Mouse (Mus musculus) liver, embryonic 14.5 days (tissue): ENCODE results near the gene Odf3l1. TPM values are rescaled to one million over a fixed set of nuclear protein-coding genes. Genes with fewer than 3 reads are reported as not detected.

Source experiments
- ATAC-seq: fragments of 200-750 bp; cut with Nextera tagmentation; 2 replicates; pipeline ENCODE4 v1.8.0; 2017; ENCODE audit warnings: moderate number of reproducible peaks, mild to moderate bottlenecking, moderate library complexity; ENCODE audit not compliant: insufficient read depth
- DNase-seq, 3 experiments: peaks; one replicate each; pipeline ENCODE4 v3.0.0-alpha.2; 2012 to 2013; ENCODE audit warnings: low read depth in 3 of 3, low spot score in 3 of 3
- H3K27ac ChIP-seq: fragments of 300-500 bp; sonication (generic); 2 replicates; pipeline ENCODE4 v1.5.1; 2014; ENCODE audit warnings: moderate library complexity, mild to moderate bottlenecking, control low read depth, inconsistent platforms
- H3K27me3 ChIP-seq: fragments of 300-500 bp; sonication (generic); 2 replicates; pipeline ENCODE4 v1.6.1; 2014; ENCODE audit warnings: mild to moderate bottlenecking, low read length, moderate library complexity; ENCODE audit not compliant: control insufficient read depth, insufficient read depth
- H3K36me3 ChIP-seq: fragments of 300-500 bp; sonication (generic); replicated peaks from 2 replicates; pipeline ENCODE4 v1.6.1; 2014; ENCODE audit warnings: low read depth; ENCODE audit not compliant: control insufficient read depth, insufficient read depth
- H3K4me1 ChIP-seq, 2 experiments: fragments of 200-500 bp in 1 of 2; fragments of 300-500 bp in 1 of 2; sonication (generic) in 1 of 2; replicated peaks; 2 replicates each; pipeline ENCODE4 v1.6.1; 2012 to 2014; ENCODE audit warnings: antibody characterized with exemption in 1 of 2, inconsistent platforms in 1 of 2, low read length in 1 of 2; ENCODE audit not compliant: control insufficient read depth in 2 of 2, insufficient read depth in 2 of 2
- H3K4me2 ChIP-seq: fragments of 300-500 bp; sonication (generic); 2 replicates; pipeline ENCODE4 v1.6.1; 2014; ENCODE audit warnings: low read depth, mild to moderate bottlenecking, control low read depth, moderate library complexity
- H3K4me3 ChIP-seq, 2 experiments: fragments of 200-500 bp in 1 of 2; fragments of 300-500 bp in 1 of 2; sonication (generic) in 1 of 2; 2 replicates each; pipeline ENCODE4 v1.5.1; 2012 to 2014; ENCODE audit warnings: low read depth in 2 of 2, low read length in 2 of 2, mild to moderate bottlenecking in 2 of 2, control low read depth in 1 of 2, inconsistent platforms in 1 of 2, moderate library complexity in 1 of 2; ENCODE audit not compliant: insufficient read depth in 1 of 2
- H3K9ac ChIP-seq: fragments of 300-500 bp; sonication (generic); replicated peaks from 2 replicates; pipeline ENCODE4 v1.6.1; 2014; ENCODE audit warnings: mild to moderate bottlenecking, control low read depth, moderate library complexity
- H3K9me3 ChIP-seq: fragments of 300-500 bp; sonication (generic); 2 replicates; pipeline ENCODE4 v1.6.1; 2016; ENCODE audit warnings: low read length, mixed read lengths; ENCODE audit not compliant: control insufficient read depth
- CTCF ChIP-seq: IDR thresholded peaks from 2 replicates; pipeline ENCODE4 v1.5.1; 2016; ENCODE audit warnings: antibody characterized with exemption, low read depth, control low read depth
- EP300 ChIP-seq: IDR thresholded peaks from 2 replicates; pipeline ENCODE4 v1.6.1; 2016; ENCODE audit warnings: antibody characterized with exemption, low read depth
- WGBS: fragments of 180-500 bp; shearing (Covaris S2); extraction: QIAGEN DNeasy Blood & Tissue Kit; methylation state at CpG from one replicate; pipeline ENCODE4 v1.1.7; 2014; ENCODE audit not compliant: insufficient replicate concordance; 5-methylcytosine and 5-hydroxymethylcytosine counted together
- polyA plus RNA-seq, 2 experiments: library from polyadenylated mRNA; depleted of rRNA in 1 of 2; stranded (reverse) in 1 of 2; unstranded in 1 of 2; fragments of >200 nt; fragmentation: Nextera tagmentation in 1 of 2; extraction: Ambion mirVana in 1 of 2; gene quantifications; 2 replicates each; pipeline versions ENCODE4 v1.2.1 to v1.2.3; 2012 to 2014

Gene Odf3l1
- polyA plus RNA-seq, 2 experiments = not detected

GRCm38 (mm10) chr9:56889817-56890216, 25.3 kb upstream of the Odf3l1 start:
- Histone ChIP-seq H3K36me3 (no peaks in the 10 kb centered on the region), H3K27ac (no peak overlapping the region), H3K4me1 (no peaks in the 10 kb centered on the region), H3K4me3 (no peak overlapping the region), H3K9ac (no peak overlapping the region), H3K9me3 (no peaks in the 10 kb centered on the region), H3K4me2 (peak overlapping the region; percentile 33), H3K27me3 (no peaks in the 10 kb centered on the region)
- TF ChIP-seq EP300 (no peak), CTCF (peak; percentile 90)
- ATAC-seq = 0 out of 2 replicates have a peak, but pooled peaks have one; percentile 21
- peak; percentile 42 to 50 (median 45) for DNase-seq
- WGBS = 5% methylated on average over 14 of the region's 14 CpGs

- 78% methylated on average over 16 of the region's 16 CpGs for WGBS
- ATAC-seq = no peak
- no peaks in the 10 kb centered on the region for H3K4me1 ChIP-seq
- no peaks in the 10 kb centered on the region for H3K27me3 ChIP-seq
- H3K9ac ChIP-seq = no peak overlapping the region
- H3K27ac ChIP-seq = no peak overlapping the region
- DNase-seq = no peak
- TF ChIP-seq CTCF (no peak), EP300 (no peak)
- no peak overlapping the region for H3K4me2 ChIP-seq
- no peaks in the 10 kb centered on the region for H3K9me3 ChIP-seq
- H3K4me3 ChIP-seq = no peak overlapping the region
- no peaks in the 10 kb centered on the region for H3K36me3 ChIP-seq
Observed at GRCm38 (mm10) chr9:56887581-56887980, 23.1 kb upstream of the Odf3l1 start.

DNA sequence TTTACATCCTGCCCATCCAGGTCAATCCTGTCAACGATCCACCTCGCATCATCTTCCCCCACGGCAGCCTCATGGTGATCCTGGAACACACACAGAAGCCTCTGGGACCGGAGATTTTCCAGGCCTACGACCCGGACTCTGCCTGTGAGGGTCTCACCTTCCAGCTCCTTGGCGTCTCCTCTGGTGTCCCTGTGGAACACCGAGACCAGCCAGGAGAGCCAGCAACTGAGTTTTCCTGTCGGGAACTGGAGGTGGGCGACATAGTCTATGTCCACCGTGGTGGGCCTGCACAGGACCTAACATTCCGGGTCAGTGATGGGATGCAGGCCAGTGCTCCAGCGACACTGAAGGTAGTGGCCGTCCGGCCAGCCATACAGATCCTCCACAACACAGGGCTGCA, 22.1 kb upstream of the Odf3l1 start:
- H3K4me3 ChIP-seq = no peak overlapping the region
- no peak for ATAC-seq
- DNase-seq = no peak
- no peak overlapping the region for H3K4me2 ChIP-seq
- H3K27me3 ChIP-seq = no peaks in the 10 kb centered on the region
- WGBS = 71% methylated on average over 15 of the region's 15 CpGs
- H3K4me1 ChIP-seq = no peaks in the 10 kb centered on the region
- H3K9me3 ChIP-seq = no peaks in the 10 kb centered on the region
- H3K36me3 ChIP-seq = no peaks in the 10 kb centered on the region
- H3K27ac ChIP-seq = no peak overlapping the region
- TF ChIP-seq EP300 (no peak), CTCF (no peak)
- H3K9ac ChIP-seq = no peak overlapping the region

GRCm38 (mm10) chr9:56886113-56886512, 21.6 kb upstream of the Odf3l1 start:
- ATAC-seq = no peak
- H3K4me2 ChIP-seq = no peak overlapping the region
- DNase-seq = no peak
- H3K4me1 ChIP-seq = no peaks in the 10 kb centered on the region
- no peak overlapping the region for H3K4me3 ChIP-seq
- H3K9me3 ChIP-seq = no peaks in the 10 kb centered on the region
- H3K36me3 ChIP-seq = no peaks in the 10 kb centered on the region
- H3K27me3 ChIP-seq = no peaks in the 10 kb centered on the region
- no peak overlapping the region for H3K27ac ChIP-seq
- WGBS = 56% methylated on average over 13 of the region's 13 CpGs
- TF ChIP-seq EP300 (no peak), CTCF (peak; percentile 73)
- H3K9ac ChIP-seq = no peak overlapping the region

DNA sequence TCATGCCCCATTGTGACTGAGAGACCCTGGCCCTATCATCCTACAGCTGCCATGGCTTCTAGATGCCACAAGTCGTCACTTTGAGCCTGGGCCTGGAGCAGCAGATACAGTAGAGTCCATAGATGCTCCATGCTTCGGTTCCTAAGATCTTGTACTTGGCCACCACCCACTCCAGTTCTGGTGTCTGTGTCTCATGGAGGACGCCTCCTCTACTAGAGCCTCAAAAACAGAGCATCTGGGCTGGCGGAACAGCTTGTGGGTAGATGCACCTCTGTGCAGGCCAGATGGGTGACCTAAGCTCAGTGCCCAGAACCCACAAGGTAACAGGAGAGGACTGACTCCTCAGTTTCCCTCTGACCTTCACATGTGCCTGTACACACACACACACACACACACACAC, 19.8 kb upstream of the Odf3l1 start:
- H3K4me2 ChIP-seq = no peak overlapping the region
- no peak overlapping the region for H3K9ac ChIP-seq
- no peak overlapping the region for H3K27ac ChIP-seq
- 49% methylated on average over 4 of the region's 4 CpGs for WGBS
- TF ChIP-seq CTCF (no peak), EP300 (no peak)
- H3K4me1 ChIP-seq = no peaks in the 10 kb centered on the region
- no peak for DNase-seq
- no peaks in the 10 kb centered on the region for H3K27me3 ChIP-seq
- no peak overlapping the region for H3K4me3 ChIP-seq
- no peaks in the 10 kb centered on the region for H3K9me3 ChIP-seq
- no peak for ATAC-seq
- no peaks in the 10 kb centered on the region for H3K36me3 ChIP-seq

DNA sequence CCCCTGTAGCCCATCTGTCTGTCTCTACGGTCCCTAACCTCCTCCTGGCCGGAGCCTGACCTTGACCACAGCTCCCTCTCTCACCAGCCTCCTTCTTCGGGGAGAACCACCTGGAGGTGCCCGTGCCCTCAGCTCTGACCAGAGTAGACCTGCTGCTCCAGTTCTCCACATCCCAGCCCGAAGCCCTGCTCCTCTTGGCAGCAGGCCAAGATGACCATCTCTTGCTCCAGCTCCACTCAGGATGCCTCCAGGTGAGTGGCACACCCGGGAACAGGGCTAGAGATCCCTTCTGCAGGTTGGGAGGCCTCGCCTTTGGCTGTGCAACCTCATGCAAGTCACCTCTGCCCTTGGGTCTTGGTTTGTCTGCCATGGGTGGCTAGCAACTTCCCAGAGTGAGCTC, 19.0 kb upstream of the Odf3l1 start:
- Histone ChIP-seq H3K4me1 (no peaks in the 10 kb centered on the region), H3K27me3 (no peaks in the 10 kb centered on the region), H3K9ac (no peak overlapping the region), H3K4me3 (no peak overlapping the region), H3K27ac (no peak overlapping the region), H3K36me3 (no peaks in the 10 kb centered on the region), H3K4me2 (no peak overlapping the region), H3K9me3 (no peaks in the 10 kb centered on the region)
- WGBS = 54% methylated on average over 7 of the region's 7 CpGs
- ATAC-seq (no peak), DNase-seq (no peak)
- no peak for TF ChIP-seq CTCF
- TF ChIP-seq EP300 = no peak
